Mouse (Mus musculus): Measurements from ENCODE around the gene Pla1a. TPM values are rescaled to one million over a fixed set of nuclear protein-coding genes. Genes with fewer than 3 reads are reported as not detected.

Pla1a gene
- polyA plus RNA-seq, 1 experiment, result 1.5 TPM

DNA sequence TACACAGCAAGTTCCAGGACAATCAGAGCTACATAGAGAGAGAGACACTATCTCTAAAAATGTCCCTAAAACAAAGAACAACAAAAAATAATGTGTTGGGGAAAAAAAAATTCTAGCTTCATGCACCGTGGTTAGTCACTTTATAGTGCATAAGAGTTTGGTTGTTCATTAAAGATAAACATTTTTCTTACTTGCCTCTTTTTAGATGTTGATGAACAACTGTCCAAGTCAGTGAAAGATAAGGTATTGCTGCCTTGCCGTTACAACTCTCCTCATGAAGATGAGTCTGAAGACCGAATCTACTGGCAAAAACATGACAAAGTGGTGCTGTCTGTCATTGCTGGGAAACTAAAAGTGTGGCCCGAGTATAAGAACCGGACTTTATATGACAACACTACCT is 40.7 kb upstream of the Pla1a start:
- TF ChIP-seq POLR2A (IDR thresholded peaks at IDR 0.05; ENCODE audit: borderline replicate concordance, control insufficient read depth, low read depth, low read length) (no peak), CTCF (IDR thresholded peaks at IDR 0.05; ENCODE audit: control insufficient read depth, insufficient read depth, low read length) (no peak)
- Histone ChIP-seq H3K27ac (ENCODE audit: control insufficient read depth, insufficient read depth, low read depth, low read length, poor library complexity) (no peak overlapping the region), H3K4me1 (ENCODE audit: control insufficient read depth, insufficient read depth, low read length) (peaks cover 3% of the 10 kb centered on the region; the same call in 1 of the 2 replicates), H3K4me3 (replicated peaks; ENCODE audit: control insufficient read depth, low read depth, low read length) (no peak overlapping the region)
- WGBS, result 67% methylated on average over 5 of the region's 5 CpGs

DNA sequence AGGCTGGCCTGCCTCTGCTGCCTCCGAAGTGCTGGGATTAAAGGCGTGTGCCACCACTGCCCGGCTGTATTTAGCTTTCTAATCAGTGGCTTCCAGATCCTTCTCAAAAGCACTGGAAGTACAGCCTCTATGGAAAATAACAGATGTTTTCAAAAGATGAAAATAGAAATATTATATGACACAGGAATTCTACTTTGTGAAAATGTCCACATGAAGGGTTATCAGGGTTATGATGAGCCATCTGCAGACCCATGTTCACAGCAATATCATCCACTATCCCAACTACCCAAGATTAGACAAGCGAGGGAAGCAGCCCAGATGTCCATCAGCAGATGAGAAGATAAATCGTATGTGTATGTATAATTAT is 39.5 kb upstream of the Pla1a start:
- WGBS, result 68% methylated on average over 5 of the region's 5 CpGs
- TF ChIP-seq POLR2A (IDR thresholded peaks at IDR 0.05; ENCODE audit: borderline replicate concordance, control insufficient read depth, low read depth, low read length), result no peak
- no peak for TF ChIP-seq CTCF (IDR thresholded peaks at IDR 0.05; ENCODE audit: control insufficient read depth, insufficient read depth, low read length)
- Histone ChIP-seq H3K27ac (ENCODE audit: control insufficient read depth, insufficient read depth, low read depth, low read length, poor library complexity) (no peak overlapping the region), H3K4me3 (replicated peaks; ENCODE audit: control insufficient read depth, low read depth, low read length) (no peak overlapping the region), H3K4me1 (ENCODE audit: control insufficient read depth, insufficient read depth, low read length) (peaks cover 3% of the 10 kb centered on the region; the same call in 1 of the 2 replicates)

DNA sequence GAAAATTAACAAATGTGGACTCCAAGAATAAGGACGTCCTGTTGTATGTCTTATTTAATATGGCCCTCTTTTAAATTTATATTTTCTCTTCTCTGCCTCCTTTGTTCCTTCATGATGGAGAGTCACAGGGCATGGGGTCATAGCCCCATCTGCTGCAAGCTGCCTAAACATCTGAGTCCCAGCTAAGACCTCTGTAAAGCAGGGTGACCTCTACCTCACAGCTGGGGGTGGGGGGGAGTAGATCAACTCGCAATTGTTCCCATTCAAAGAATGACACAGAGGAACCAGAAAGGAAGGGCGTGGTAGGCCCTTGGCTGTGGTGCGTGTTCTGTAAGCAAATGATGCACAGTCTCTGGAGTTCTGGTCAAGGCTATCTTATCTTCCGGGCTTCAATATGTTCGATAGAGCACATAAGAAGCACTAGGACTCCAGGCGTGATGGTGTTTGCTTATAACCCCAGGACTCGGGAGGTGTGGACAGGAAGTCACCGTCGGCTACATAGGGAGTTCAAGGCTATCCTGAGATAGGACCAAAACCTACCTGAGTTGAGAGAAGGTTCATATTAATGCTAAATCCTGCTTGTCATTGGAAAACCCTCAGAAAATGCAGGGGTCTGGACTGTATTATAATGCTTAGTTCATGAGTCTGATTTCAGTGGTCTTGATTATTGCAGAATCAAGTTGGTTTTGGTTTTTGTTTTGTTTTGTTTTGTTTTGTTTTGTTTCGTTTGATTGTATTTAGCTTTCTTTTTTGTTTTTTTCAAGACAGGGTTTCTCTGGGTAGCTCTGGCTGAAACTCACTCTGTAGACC is 39.0 kb upstream of the Pla1a start:
- peaks cover 3% of the 10 kb centered on the region; the same call in 1 of the 2 replicates for H3K4me1 ChIP-seq (ENCODE audit: control insufficient read depth, insufficient read depth, low read length)
- no peak for TF ChIP-seq POLR2A (IDR thresholded peaks at IDR 0.05; ENCODE audit: borderline replicate concordance, control insufficient read depth, low read depth, low read length)
- TF ChIP-seq CTCF (IDR thresholded peaks at IDR 0.05; ENCODE audit: control insufficient read depth, insufficient read depth, low read length), result no peak
- WGBS, result 71% methylated on average over 11 of the region's 11 CpGs

DNA sequence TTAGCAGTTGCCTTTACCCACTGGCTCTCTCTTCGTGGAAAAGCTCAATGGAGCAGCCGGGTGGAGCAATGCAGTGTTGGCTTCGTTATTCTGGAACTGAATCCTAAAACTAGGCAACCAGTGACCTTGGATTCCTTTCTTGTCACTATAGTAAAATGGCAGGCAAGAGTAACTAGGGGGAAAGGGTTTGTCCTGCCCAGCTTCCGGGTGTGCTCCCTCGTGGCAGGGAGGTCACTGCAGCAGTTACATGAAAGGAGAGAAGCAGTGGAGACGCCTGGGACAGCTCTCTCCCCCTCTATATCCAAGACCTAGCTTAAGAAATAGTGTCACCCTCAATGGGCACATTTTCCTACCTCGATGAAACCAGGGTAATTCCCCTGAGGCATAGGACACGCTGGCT is 36.5 kb upstream of the Pla1a start:
- 80% methylated on average over 8 of the region's 8 CpGs for WGBS
- TF ChIP-seq POLR2A (IDR thresholded peaks at IDR 0.05; ENCODE audit: borderline replicate concordance, control insufficient read depth, low read depth, low read length) (no peak), CTCF (IDR thresholded peaks at IDR 0.05; ENCODE audit: control insufficient read depth, insufficient read depth, low read length) (no peak)
- Histone ChIP-seq H3K4me3 (replicated peaks; ENCODE audit: control insufficient read depth, low read depth, low read length) (no peak overlapping the region), H3K4me1 (ENCODE audit: control insufficient read depth, insufficient read depth, low read length) (peaks cover 1% of the 10 kb centered on the region; the same call in 1 of the 2 replicates), H3K27ac (ENCODE audit: control insufficient read depth, insufficient read depth, low read depth, low read length, poor library complexity) (no peak overlapping the region)

More for the DNA sequence above, 39.0 kb upstream of the Pla1a start:
- Histone ChIP-seq H3K4me3 (replicated peaks; ENCODE audit: control insufficient read depth, low read depth, low read length) (no peak overlapping the region), H3K27ac (ENCODE audit: control insufficient read depth, insufficient read depth, low read depth, low read length, poor library complexity) (no peak overlapping the region)

DNA sequence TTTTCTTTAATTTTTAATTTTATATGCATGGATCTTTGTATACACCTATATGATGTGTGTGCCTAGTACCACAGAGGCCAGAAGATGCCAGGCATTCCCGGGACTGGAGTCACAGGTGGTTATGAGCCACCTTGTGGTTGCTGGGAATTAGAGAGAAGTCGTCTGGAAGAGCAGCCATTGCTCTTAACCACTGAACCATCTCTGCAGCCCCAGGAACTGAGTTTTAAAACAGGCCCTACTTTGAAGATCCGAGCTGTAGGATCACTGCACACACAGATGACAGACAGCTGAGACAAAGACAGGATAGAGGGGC is 35.7 kb upstream of the Pla1a start:
- H3K4me1 ChIP-seq (ENCODE audit: control insufficient read depth, insufficient read depth, low read length), result peaks cover 1% of the 10 kb centered on the region; the same call in 1 of the 2 replicates

DNA sequence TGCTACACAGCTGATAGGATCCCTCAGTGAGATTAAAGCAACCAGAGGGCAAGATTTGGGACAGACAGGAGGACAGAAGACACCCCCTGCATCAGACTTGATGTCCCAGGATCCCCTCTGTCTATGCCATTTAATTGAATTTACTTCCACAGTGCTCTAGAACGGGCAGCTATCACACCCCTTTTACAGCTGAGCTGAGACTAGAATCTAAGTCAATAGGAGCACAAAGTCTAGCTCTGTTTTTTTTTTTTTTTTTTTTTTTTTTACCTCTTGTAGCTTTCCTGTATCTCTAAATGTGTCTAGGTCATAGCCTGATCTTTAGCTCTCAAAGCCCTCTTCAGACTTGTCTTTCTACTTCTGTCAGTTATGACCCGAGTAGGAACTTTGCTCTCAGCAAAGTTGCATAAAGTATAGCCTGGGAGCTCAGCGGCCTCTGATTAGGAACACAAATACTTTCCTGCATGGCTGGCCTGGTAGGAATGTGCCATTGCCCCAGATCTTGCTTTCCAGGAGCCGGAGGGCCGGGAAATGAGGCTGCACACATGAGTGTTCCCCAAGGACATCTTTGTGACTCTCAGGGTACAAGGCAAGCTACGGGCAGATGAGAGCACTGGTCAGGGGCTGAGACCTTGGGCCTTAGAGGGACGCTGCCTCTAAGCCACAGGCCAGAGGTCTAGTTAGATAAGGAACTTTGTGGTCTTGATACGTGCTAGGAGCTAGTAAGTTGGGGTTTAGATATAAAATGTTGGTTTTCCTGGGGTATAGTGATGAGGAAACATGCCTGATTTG is 35.2 kb upstream of the Pla1a start:
- 46% methylated on average over 8 of the region's 8 CpGs for WGBS
- H3K4me1 ChIP-seq (ENCODE audit: control insufficient read depth, insufficient read depth, low read length), result peaks cover 1% of the 10 kb centered on the region; the same call in 1 of the 2 replicates
- no peak overlapping the region for H3K4me3 ChIP-seq (replicated peaks; ENCODE audit: control insufficient read depth, low read depth, low read length)
- H3K27ac ChIP-seq (ENCODE audit: control insufficient read depth, insufficient read depth, low read depth, low read length, poor library complexity), result no peak overlapping the region
- TF ChIP-seq POLR2A (IDR thresholded peaks at IDR 0.05; ENCODE audit: borderline replicate concordance, control insufficient read depth, low read depth, low read length), result no peak
- no peak for TF ChIP-seq CTCF (IDR thresholded peaks at IDR 0.05; ENCODE audit: control insufficient read depth, insufficient read depth, low read length)

More for the DNA sequence above, 35.7 kb upstream of the Pla1a start:
- 26% methylated on average over 3 of the region's 3 CpGs for WGBS
- Histone ChIP-seq H3K27ac (ENCODE audit: control insufficient read depth, insufficient read depth, low read depth, low read length, poor library complexity) (no peak overlapping the region), H3K4me3 (replicated peaks; ENCODE audit: control insufficient read depth, low read depth, low read length) (no peak overlapping the region)
- TF ChIP-seq POLR2A (IDR thresholded peaks at IDR 0.05; ENCODE audit: borderline replicate concordance, control insufficient read depth, low read depth, low read length) (no peak), CTCF (IDR thresholded peaks at IDR 0.05; ENCODE audit: control insufficient read depth, insufficient read depth, low read length) (no peak)

DNA sequence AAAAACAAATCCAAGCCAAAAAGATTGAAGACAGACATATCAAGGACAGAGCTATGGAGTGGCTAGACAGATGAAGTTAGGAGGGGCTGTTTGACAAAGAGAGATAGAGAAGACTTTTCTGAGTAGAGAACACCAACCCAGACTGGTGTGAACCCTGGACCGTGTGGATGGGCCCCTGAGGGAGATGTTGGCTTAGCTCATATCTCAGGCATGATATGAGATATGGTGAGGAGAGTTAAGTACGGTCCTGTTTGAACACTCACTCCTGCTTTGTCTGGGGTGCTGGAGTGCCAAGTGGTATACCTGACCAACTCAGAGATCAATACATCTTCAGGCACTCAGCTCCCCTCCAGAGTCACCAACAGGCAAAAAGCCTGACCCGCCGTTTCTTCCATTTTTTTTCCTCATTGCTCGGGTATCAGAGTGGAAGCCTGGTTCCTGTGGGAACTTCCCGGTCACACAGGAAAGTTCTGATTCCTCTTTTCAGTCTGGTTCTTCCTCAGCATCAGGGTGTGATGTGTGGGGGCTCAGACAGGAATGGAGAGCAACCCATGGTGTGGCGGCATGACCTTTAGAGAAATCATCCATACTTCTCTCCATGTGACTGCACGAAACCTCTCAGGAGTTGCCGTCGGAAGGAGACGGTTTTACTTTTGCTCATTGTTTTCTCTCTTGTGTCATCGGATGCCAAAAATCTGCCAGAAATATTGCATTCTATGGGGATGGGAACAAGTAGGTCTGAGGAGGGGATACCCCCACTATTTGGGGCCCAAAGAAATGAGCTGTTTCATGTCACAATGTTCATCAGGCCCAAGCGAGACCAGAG is 34.4 kb upstream of the Pla1a start:
- TF ChIP-seq CTCF (IDR thresholded peaks at IDR 0.05; ENCODE audit: control insufficient read depth, insufficient read depth, low read length) (no peak), POLR2A (IDR thresholded peaks at IDR 0.05; ENCODE audit: borderline replicate concordance, control insufficient read depth, low read depth, low read length) (no peak)
- 77% methylated on average over 13 of the region's 13 CpGs for WGBS
- peaks cover 1% of the 10 kb centered on the region; the same call in 1 of the 2 replicates for H3K4me1 ChIP-seq (ENCODE audit: control insufficient read depth, insufficient read depth, low read length)
- no peak overlapping the region for H3K27ac ChIP-seq (ENCODE audit: control insufficient read depth, insufficient read depth, low read depth, low read length, poor library complexity)
- no peak overlapping the region for H3K4me3 ChIP-seq (replicated peaks; ENCODE audit: control insufficient read depth, low read depth, low read length)
